Mouse (Mus musculus) embryonic facial prominence, embryonic 11.5 days (tissue): Measurements from ENCODE around the gene Enc1. TPM values are rescaled to one million over a fixed set of nuclear protein-coding genes. Genes with fewer than 3 reads are reported as not detected.

Source experiments
- ATAC-seq: fragments of 200-750 bp; cut with Nextera tagmentation; replicated peaks from 2 replicates; pipeline ENCODE4 v1.8.0; 2017; ENCODE audit warnings: low read depth; ENCODE audit not compliant: insufficient number of reproducible peaks, low FRiP score, low TSS enrichment
- DNase-seq: peaks from one replicate; pipeline ENCODE4 v3.0.0-alpha.2; 2015; ENCODE audit warnings: low spot score
- H3K27ac ChIP-seq: fragments of 300-500 bp; sonication (generic); replicated peaks from 2 replicates; pipeline ENCODE4 v1.5.1; 2014; ENCODE audit warnings: mild to moderate bottlenecking, low read depth, low read length, control low read depth
- H3K27me3 ChIP-seq: fragments of 300-500 bp; sonication (generic); 2 replicates; pipeline ENCODE4 v1.6.1; 2014; ENCODE audit warnings: mild to moderate bottlenecking, low read length, moderate library complexity, mixed read lengths; ENCODE audit not compliant: control insufficient read depth, insufficient read depth
- H3K36me3 ChIP-seq: fragments of 300-500 bp; sonication (generic); replicated peaks from 2 replicates; pipeline ENCODE4 v1.6.1; 2014; ENCODE audit warnings: low read depth, mild to moderate bottlenecking, low read length, moderate library complexity, mixed read lengths; ENCODE audit not compliant: control insufficient read depth, insufficient read depth
- H3K4me1 ChIP-seq: fragments of 300-500 bp; sonication (generic); 2 replicates; pipeline ENCODE4 v1.6.1; 2014; ENCODE audit warnings: low read length, mixed read lengths; ENCODE audit not compliant: control insufficient read depth, insufficient read depth
- H3K4me2 ChIP-seq: fragments of 300-500 bp; sonication (generic); 2 replicates; pipeline ENCODE4 v1.6.1; 2014; ENCODE audit warnings: low read depth, mild to moderate bottlenecking, control low read depth, low read length, moderate library complexity
- H3K4me3 ChIP-seq: fragments of 300-500 bp; sonication (generic); 2 replicates; pipeline ENCODE4 v1.5.1; 2014; ENCODE audit warnings: low read depth, low read length, control low read depth
- H3K9ac ChIP-seq: fragments of 300-500 bp; sonication (generic); replicated peaks from 2 replicates; pipeline ENCODE4 v1.6.1; 2014; ENCODE audit warnings: mild to moderate bottlenecking, control low read depth, low read length
- H3K9me3 ChIP-seq: fragments of 300-500 bp; sonication (generic); replicated peaks from 2 replicates; pipeline ENCODE4 v1.6.1; 2016; ENCODE audit warnings: mild to moderate bottlenecking, low read length, inconsistent platforms, mixed read lengths; ENCODE audit not compliant: control insufficient read depth
- WGBS: fragments of 180-500 bp; shearing (Covaris S2); extraction: QIAGEN DNeasy Blood & Tissue Kit; methylation state at CpG from one replicate; pipeline ENCODE4 v1.1.7; 2014; 5-methylcytosine and 5-hydroxymethylcytosine counted together
- polyA plus RNA-seq: library from polyadenylated mRNA; unstranded; fragments of >200 nt; fragmentation: Nextera tagmentation; extraction: Ambion mirVana; gene quantifications from 2 replicates; pipeline ENCODE4 v1.2.1, GENCODE M21; 2014

Gene Enc1
- polyA plus RNA-seq, 1 experiment from 2014 or later, result 8.3 TPM

DNA sequence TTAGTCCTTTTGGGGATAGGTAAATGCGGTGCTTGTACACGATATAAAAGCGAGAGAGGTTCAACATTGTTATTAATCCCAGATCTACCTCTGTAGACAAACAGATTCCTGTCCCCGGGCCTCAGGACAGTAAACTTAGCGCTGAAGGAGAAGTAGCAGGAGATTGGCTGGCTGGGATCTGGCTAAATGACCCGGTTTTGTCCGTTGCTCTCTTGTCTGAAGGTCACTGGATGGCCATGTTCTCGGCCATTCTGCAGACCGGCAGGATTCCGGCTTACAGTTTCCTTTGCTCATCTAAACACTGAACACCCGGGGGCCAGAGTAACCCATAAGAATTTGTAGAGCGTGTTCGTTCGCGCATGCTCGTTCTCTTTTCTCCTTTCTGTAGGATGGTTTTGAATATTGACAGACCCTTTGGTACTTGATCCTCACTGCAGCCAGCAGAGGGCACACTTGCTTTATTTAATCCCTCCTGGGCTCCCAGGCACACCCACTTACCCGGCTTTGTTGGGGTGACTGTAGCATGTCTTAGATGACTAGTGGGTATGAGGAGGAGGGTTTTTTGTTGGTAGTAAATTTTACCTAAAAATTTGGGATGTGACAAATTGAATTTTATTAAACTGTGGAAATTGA lies 6.0 kb upstream of the Enc1 start:
- ATAC-seq (0 out of 2 replicates have a peak, but pooled peaks have one; percentile 24), DNase-seq (peak; percentile 94)
- Histone ChIP-seq H3K4me2 (peak overlapping the region; percentile 36), H3K9ac (peak overlapping the region; percentile 39; the same call in 1 of the 2 replicates), H3K36me3 (no peaks in the 10 kb centered on the region), H3K27me3 (no peaks in the 10 kb centered on the region), H3K4me1 (no peaks in the 10 kb centered on the region), H3K27ac (no peak overlapping the region), H3K9me3 (no peaks in the 10 kb centered on the region), H3K4me3 (peak overlapping the region; percentile 13; the same call in 1 of the 2 replicates)
- WGBS, result 15% methylated on average over 17 of the region's 17 CpGs

- H3K9ac ChIP-seq, result no peak overlapping the region
- H3K36me3 ChIP-seq, result no peaks in the 10 kb centered on the region
- H3K4me2 ChIP-seq, result no peak overlapping the region
- no peaks in the 10 kb centered on the region for H3K4me1 ChIP-seq
- no peaks in the 10 kb centered on the region for H3K9me3 ChIP-seq
- DNase-seq, result no peak
- 63% methylated on average over 6 of the region's 6 CpGs for WGBS
- no peak overlapping the region for H3K4me3 ChIP-seq
- ATAC-seq, result no peak
- H3K27ac ChIP-seq, result no peak overlapping the region
- no peaks in the 10 kb centered on the region for H3K27me3 ChIP-seq
These were observed 5.0 kb upstream of the Enc1 start for GRCm38 (mm10) chr13:97235911-97236310.

DNA sequence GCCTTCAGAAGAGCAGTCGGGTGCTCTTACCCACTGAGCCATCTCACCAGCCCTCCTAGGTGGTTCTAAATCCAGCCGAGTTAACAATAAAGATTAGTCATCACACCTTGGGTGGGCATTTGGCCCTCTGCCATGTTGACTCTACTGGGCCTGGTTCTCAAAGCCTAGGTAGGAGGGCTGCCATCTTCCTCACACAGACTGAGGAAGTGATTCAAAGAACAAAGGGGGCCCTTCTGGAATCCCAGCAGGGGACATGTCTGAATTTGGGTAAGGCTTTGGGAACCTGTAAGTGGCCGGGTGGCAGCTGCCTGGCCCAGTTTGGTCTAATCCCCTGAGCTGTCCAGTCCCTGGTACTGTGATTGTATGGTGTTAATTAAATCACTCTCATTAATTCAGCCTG lies 3.2 kb upstream of the Enc1 start:
- H3K27ac ChIP-seq, result no peak overlapping the region
- DNase-seq (no peak), ATAC-seq (no peak)
- H3K4me1 ChIP-seq, result no peaks in the 10 kb centered on the region
- H3K4me2 ChIP-seq, result no peak overlapping the region
- H3K36me3 ChIP-seq, result no peaks in the 10 kb centered on the region
- H3K9me3 ChIP-seq, result no peaks in the 10 kb centered on the region
- H3K27me3 ChIP-seq, result no peaks in the 10 kb centered on the region
- no peak overlapping the region for H3K4me3 ChIP-seq
- H3K9ac ChIP-seq, result no peak overlapping the region
- WGBS, result 45% methylated on average over 3 of the region's 3 CpGs

DNA sequence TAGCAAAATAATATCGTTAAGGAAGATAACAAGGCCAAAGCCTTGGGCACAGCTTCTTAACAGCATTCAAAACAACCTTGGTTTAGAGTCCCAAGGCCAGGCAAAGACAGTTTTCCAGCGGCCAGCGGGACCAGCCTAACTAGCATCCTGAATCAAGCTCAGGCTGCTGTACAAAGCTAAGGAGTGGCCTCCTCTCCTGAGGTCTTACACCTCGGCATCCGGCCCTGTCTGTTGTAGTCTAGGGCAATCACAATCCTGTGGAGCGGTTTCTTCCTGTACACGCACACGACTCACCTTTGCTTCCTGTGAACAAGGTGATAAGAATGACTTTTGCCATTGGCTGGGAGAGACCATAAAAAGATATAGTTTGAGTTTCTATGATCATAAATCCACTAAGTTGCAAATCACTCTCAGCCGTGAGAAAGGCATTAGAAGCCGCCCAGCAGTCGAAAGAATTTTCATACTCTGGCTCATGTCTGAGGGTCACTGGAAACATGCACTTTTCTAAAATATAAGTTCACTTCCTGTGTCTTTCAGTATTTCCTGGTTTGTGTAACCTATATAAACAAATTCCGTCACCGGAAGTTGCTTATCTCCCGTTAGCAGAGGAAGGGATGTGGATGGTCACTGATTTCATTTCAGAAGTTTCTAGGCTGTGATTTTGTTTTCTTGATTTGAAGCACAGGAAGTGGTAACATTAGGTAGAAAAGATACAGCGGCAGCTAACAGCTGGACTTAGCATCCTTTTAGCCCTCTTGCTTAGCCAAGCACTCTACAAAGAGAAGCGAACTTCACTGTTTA lies 2.5 kb upstream of the Enc1 start:
- Histone ChIP-seq H3K4me1 (no peaks in the 10 kb centered on the region), H3K9me3 (no peaks in the 10 kb centered on the region), H3K36me3 (no peaks in the 10 kb centered on the region), H3K4me3 (no peak overlapping the region), H3K27me3 (no peaks in the 10 kb centered on the region), H3K9ac (no peak overlapping the region), H3K27ac (no peak overlapping the region), H3K4me2 (no peak overlapping the region)
- DNase-seq, result no peak
- WGBS, result 56% methylated on average over 16 of the region's 16 CpGs
- ATAC-seq, result no peak

DNA sequence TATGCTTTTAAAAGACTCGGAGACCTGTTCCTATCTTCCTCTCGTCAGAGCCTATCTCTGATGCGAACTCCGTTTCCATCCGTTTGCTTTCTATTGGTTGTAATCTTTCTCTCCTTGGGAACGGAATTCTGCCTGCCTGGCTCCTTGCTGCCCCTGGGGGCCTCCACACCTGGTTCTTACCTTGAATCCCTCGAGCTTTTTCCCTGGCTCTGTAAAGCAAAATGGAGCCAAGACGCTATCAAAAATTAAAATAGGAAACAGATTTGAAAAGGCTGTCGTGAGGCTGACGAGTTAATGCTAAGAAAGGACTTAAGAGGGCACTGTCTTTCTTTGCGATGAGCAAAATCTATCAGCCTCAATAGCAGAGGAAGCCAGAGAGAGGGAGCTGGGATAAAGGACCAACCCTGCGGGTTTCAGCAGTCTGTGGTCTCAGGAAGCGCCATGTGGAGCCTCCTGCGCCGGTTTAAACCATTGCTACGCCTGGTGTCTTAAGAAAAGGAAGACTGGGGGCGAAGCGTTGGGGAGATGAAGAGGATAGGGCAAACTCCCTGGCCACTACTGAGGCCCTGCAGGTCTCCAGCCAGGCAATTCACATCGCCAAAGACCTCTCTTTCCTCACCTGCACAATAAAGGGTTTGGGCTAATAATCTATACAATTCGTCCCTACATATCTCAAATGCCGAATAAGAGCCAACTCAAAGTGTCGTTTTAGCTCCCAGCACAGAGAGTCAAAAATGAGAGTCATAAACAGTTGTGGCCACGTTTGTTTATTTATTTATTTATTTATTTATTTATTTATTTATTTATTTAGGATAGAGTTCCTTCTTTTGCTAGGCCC lies 1.3 kb upstream of the Enc1 start:
- Histone ChIP-seq H3K27ac (0 out of 2 replicates have a peak overlapping the region, but pooled peaks have one; percentile 29), H3K4me3 (no peak overlapping the region), H3K9ac (0 out of 2 replicates have a peak overlapping the region, but pooled peaks have one; percentile 27), H3K9me3 (no peaks in the 10 kb centered on the region), H3K27me3 (no peaks in the 10 kb centered on the region), H3K36me3 (no peaks in the 10 kb centered on the region), H3K4me1 (no peaks in the 10 kb centered on the region), H3K4me2 (peak overlapping the region; percentile 17; the same call in 1 of the 2 replicates)
- no peak for ATAC-seq
- DNase-seq, result peak; percentile 83
- 4% methylated on average over 23 of the region's 23 CpGs for WGBS

- WGBS, result under 1% methylated on average over 34 of the region's 36 CpGs
- no peaks in the 10 kb centered on the region for H3K4me1 ChIP-seq
- peaks cover 5% of the 10 kb centered on the region; the same call in 1 of the 2 replicates for H3K36me3 ChIP-seq
These were observed 483 bp upstream of the Enc1 start for GRCm38 (mm10) chr13:97240279-97240964.

DNA sequence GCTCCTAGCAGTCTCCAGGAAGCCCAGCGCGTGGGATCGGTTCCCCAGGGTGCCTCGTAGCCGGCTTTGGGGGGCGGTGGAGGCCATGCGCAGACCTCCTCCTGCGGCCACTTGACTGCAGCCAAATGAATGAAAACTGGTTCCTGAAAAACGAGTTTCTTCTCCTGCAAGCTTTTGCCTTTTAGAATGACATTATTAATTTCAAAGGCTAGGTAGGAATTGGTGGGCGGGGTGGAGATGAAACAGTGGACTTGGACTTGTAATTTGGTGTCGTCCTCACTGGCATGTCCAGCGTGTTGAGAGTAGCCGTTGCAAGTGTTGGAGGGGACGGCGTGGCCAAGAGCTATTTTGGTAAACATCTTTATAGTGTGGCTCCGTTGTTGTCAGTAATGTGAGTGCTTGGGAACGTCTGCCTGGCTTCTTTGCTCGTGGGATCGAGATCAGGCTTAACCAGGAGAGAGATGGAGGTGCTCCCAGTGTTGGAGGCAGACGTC lies 929 bp downstream of the Enc1 start:
- H3K27ac ChIP-seq, result peak overlapping the region; percentile 81; the same call in 1 of the 2 replicates
- H3K9ac ChIP-seq, result peak overlapping the region; percentile 90
- ATAC-seq (no peak), DNase-seq (no peak)
- no peaks in the 10 kb centered on the region for H3K4me1 ChIP-seq
- H3K9me3 ChIP-seq, result no peaks in the 10 kb centered on the region
- H3K4me2 ChIP-seq, result peak overlapping the region; percentile 78
- H3K4me3 ChIP-seq, result peak overlapping the region; percentile 87
- peaks cover 8% of the 10 kb centered on the region for H3K36me3 ChIP-seq
- 1% methylated on average over 20 of the region's 20 CpGs for WGBS
- H3K27me3 ChIP-seq, result no peaks in the 10 kb centered on the region

More at GRCm38 (mm10) chr13:97240279-97240964, 483 bp upstream of the Enc1 start:
- Histone ChIP-seq H3K4me3 (peak overlapping the region; percentile 87), H3K27me3 (no peaks in the 10 kb centered on the region), H3K27ac (peak overlapping the region; percentile 95), H3K4me2 (peak overlapping the region; percentile 78), H3K9ac (peak overlapping the region; percentile 91), H3K9me3 (no peaks in the 10 kb centered on the region)
- DNase-seq (peak; percentile 88), ATAC-seq (peak; percentile 62)
